Mouse (Mus musculus): ENCODE data around the gene Ube2a.

Gene Ube2a

DNA sequence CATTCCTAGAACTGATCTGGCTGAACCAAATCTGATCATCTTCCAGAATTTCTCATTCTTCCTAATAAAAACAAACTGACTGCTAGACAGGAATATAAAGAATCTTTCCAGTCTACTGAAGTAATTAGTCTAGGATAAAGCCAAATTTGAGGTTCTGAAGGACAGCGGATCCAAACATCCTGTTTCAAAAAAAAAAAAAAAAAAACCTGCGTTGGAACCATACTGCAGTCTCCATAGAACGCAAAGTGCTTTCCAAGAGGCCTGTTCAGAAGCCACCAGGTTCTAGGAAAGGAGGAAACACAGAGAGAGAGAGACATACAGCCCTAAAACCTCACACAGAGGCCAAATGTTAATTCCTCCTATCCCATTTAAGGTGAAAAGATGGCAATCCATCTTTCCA, 28.0 kb downstream of the Ube2a start:
- no peak for DNase-seq (ENCODE audit: low spot score in 2 of 2)

- DNase-seq (ENCODE audit: low spot score in 2 of 2) = peak in 1 of 2 experiments; percentile 19
Observed at GRCm38 (mm10) chrX:36902321-36903114, 28.8 kb downstream of the Ube2a start, which contains the start of gene Nkrf. Gene Nkrf (minus strand): TSS chrX:36902899.

DNA sequence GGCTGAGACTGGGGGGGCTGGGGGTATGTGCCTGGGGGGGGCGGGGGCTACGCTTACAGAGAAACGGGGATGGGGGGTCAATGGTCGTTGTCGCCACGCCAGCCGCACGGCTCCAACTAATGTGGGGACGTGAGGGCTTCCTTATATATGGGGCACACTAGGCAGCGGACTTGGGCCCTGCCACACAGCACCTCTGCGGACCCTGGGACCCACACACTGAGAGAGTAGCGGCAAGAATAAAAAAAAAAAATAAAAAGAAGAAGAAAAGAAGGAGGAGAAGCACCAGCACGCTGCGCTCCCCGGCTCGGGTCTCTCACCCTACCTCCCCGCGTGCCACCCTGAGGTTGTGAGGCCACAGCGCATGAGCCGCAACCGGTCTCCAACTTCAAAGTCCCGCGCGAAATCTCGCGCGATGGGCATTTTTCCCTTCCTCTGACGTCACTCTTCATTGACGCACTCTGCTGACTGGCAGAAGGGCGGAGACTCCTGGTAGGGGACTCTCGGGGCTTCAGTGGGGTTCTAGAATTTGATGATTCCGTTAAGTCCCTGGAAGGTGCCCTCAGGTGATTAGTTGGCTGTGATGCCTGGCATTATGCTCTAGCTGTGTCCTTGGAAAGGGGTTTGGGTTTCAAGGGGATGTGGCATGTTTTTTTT, 29.5 kb downstream of the Ube2a start:
- peak; percentile 85 to 95 for DNase-seq (ENCODE audit: low spot score in 2 of 2)

DNA sequence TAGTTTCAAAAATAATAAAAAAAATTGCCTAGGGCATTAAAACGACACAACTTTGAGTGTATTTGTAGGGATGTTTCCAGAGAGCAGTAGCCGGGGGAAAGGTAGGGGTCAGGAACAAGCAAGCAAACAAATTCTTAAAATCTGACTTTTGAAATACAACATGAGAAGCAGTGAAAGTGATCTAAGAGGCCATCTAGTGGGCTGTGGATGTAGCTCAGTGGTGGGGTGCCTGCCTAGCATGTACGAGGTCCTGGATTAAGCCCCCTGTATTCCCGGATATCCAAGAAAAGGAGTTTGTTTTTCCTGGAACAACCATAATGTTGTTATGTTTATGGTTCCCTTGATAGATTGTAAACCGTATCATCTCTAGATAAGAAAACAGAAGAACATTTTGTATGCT, 32.8 kb downstream of the Ube2a start:
- no peak for DNase-seq (ENCODE audit: low spot score in 2 of 2)

- peak in 1 of 2 experiments; percentile 32 for DNase-seq (ENCODE audit: low spot score in 2 of 2)
Observed at GRCm38 (mm10) chrX:36911343-36911742, 37.6 kb downstream of the Ube2a start.

- DNase-seq (ENCODE audit: low spot score in 2 of 2) = no peak
Observed at GRCm38 (mm10) chrX:36917749-36918148, 44.0 kb downstream of the Ube2a start.

DNA sequence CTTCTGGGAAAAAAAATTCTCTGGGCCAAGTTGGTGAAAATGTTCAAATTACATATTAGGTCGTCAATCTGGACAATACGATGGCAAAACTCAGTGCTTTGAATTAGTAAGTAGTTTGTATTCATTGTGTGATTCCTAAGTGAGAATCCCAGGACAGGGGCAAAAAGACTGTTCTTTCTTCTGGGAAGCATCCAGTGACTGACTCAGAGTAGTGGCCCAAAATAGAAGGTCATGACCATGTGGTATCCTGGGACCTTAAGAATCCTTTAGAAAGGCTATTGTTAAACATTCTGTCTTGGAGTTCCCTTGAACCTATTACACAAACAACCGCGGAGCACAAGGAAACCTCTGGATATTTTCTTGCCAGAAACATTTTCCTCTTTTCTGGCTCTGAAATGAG, 47.6 kb downstream of the Ube2a start:
- no peak for DNase-seq (ENCODE audit: low spot score in 2 of 2)

- DNase-seq (ENCODE audit: low spot score in 2 of 2) = no peak
Observed at GRCm38 (mm10) chrX:36928791-36929190, 55.1 kb downstream of the Ube2a start.

DNA sequence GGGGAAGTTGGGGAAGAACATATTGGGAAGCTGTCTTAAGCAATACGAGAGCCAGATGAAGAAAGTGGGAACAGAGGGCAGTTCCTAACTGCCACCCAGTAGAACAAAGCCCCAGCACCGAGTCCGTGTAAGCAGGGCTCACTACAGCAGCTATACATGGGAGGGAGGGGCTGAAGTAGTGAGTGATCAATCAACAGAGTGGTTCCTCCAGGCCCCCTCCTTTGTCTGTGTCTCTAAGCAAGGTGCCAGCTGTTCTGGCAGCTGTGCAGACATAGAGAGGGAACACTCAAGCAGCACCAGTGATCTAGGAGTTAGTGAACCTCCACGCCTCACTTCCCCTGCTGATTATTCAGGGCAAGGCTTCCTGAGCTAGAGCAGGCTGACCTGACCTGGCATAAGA, 56.0 kb downstream of the Ube2a start:
- no peak for DNase-seq (ENCODE audit: low spot score in 2 of 2)

GRCm38 (mm10) chrX:36930574-36930973, 56.9 kb downstream of the Ube2a start:
- DNase-seq (ENCODE audit: low spot score in 2 of 2) = no peak

Data from left cerebral cortex, adult 9 months (tissue).